Mouse (Mus musculus): ENCODE results near the gene Tamm41.

DNA sequence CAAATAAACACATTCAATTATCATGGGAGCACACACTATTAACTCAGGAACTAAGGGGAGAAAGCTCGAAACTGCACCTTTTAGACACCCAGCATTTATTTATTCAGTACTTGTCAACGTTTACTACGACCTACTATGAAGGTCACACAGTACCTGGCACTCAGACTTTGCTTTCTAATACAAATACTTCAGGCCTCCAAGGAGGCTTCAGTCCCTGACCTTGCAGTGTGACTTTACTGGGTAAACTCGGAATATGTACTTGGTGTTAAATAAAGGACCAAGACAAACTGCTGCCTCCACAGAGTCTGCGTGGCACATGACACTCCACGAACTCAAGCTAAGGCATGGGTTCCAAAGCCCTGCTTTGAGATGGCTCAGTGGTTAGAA is 78.7 kb downstream of the Tamm41 start:
- TF ChIP-seq POLR2A (IDR thresholded peaks at IDR 0.05; ENCODE audit: extremely low read depth, insufficient read depth, low read length): no peak
- no peak for TF ChIP-seq CTCF (IDR thresholded peaks at IDR 0.05; ENCODE audit: low read depth, low read length)
